Mouse (Mus musculus) midbrain, embryonic 14.5 days (tissue): ENCODE data around the gene Hyal2. TPM values are rescaled to one million over a fixed set of nuclear protein-coding genes. Genes with fewer than 3 reads are reported as not detected.
A peak's percentile ranks its signal among the peaks of the same experiment; 100 is the strongest.

Source experiments
- ATAC-seq: fragments of 200-750 bp; cut with Nextera tagmentation; 2 replicates; pipeline ENCODE4 v1.8.0; 2017; ENCODE audit warnings: moderate number of reproducible peaks, moderate library complexity; ENCODE audit not compliant: low FRiP score, low TSS enrichment
- DNase-seq: peaks from one replicate; pipeline ENCODE4 v3.0.0-alpha.2; 2015
- H3K27ac ChIP-seq: fragments of 300-500 bp; sonication (generic); replicated peaks from 2 replicates; pipeline ENCODE4 v1.5.1; 2014; ENCODE audit warnings: mild to moderate bottlenecking, low read depth, low read length, moderate library complexity
- H3K27me3 ChIP-seq: fragments of 300-500 bp; sonication (generic); 2 replicates; pipeline ENCODE4 v1.6.1; 2014; ENCODE audit warnings: low read length, control low read depth, mixed read lengths; ENCODE audit not compliant: control insufficient read depth, insufficient read depth
- H3K36me3 ChIP-seq: fragments of 300-500 bp; sonication (generic); 2 replicates; pipeline ENCODE4 v1.6.1; 2014; ENCODE audit warnings: low read length, control low read depth; ENCODE audit not compliant: control insufficient read depth, insufficient read depth
- H3K4me1 ChIP-seq: fragments of 300-500 bp; sonication (generic); 2 replicates; pipeline ENCODE4 v1.6.1; 2014; ENCODE audit warnings: mild to moderate bottlenecking, antibody characterized with exemption, low read length, control low read depth; ENCODE audit not compliant: control insufficient read depth, insufficient read depth
- H3K4me2 ChIP-seq: fragments of 300-500 bp; sonication (generic); 2 replicates; pipeline ENCODE4 v1.6.1; 2014; ENCODE audit warnings: mild to moderate bottlenecking, low read length, moderate library complexity
- H3K4me3 ChIP-seq: fragments of 300-500 bp; sonication (generic); replicated peaks from 2 replicates; pipeline ENCODE4 v1.5.1; 2014; ENCODE audit warnings: low read depth, low read length
- H3K9ac ChIP-seq: fragments of 300-500 bp; sonication (generic); replicated peaks from 2 replicates; pipeline ENCODE4 v1.6.1; 2014; ENCODE audit warnings: mild to moderate bottlenecking, low read length, moderate library complexity
- H3K9me3 ChIP-seq: fragments of 300-500 bp; sonication (generic); 2 replicates; pipeline ENCODE4 v1.6.1; 2016; ENCODE audit warnings: low read length, control low read depth, mixed read lengths; ENCODE audit not compliant: control insufficient read depth
- WGBS: fragments of 180-500 bp; shearing (Covaris S2); extraction: QIAGEN DNeasy Blood & Tissue Kit; methylation state at CpG from one replicate; pipeline ENCODE4 v1.1.7; 2014; 5-methylcytosine and 5-hydroxymethylcytosine counted together
- polyA plus RNA-seq: library from polyadenylated mRNA; unstranded; fragments of >200 nt; fragmentation: Nextera tagmentation; extraction: Ambion mirVana; gene quantifications from 2 replicates; pipeline ENCODE4 v1.2.1, GENCODE M21; 2014

Hyal2 gene
- 86.8 and 97.7 TPM in 2 replicates for polyA plus RNA-seq

- ATAC-seq (no peak), DNase-seq (peak; percentile 39)
- no peaks in the 10 kb centered on the region for H3K9me3 ChIP-seq
- H3K36me3 ChIP-seq, result peaks cover 49% of the 10 kb centered on the region
- peak within 1 kb of the TSS; percentile 80 for H3K9ac ChIP-seq
- H3K4me2 ChIP-seq, result peak within 1 kb of the TSS; percentile 83
- peak within 1 kb of the TSS; percentile 88 for H3K27ac ChIP-seq
- 6% methylated on average over 18 of the region's 18 CpGs for WGBS
- H3K4me3 ChIP-seq, result peak within 1 kb of the TSS; percentile 85
- H3K4me1 ChIP-seq, result peaks cover 40% of the 10 kb centered on the region
- H3K27me3 ChIP-seq, result no peaks in the 10 kb centered on the region
Observed at GRCm38 (mm10) chr9:107567702-107568319, at the start of gene Hyal2. TSS of gene Hyal2 (plus strand) at chr9:107567945.

- Histone ChIP-seq H3K9ac (no peak overlapping the region), H3K27ac (no peak overlapping the region), H3K4me1 (peaks cover 17% of the 10 kb centered on the region), H3K4me3 (no peak overlapping the region), H3K36me3 (peaks cover 11% of the 10 kb centered on the region), H3K9me3 (no peaks in the 10 kb centered on the region), H3K4me2 (no peak overlapping the region), H3K27me3 (peaks cover 5% of the 10 kb centered on the region; the same call in 1 of the 2 replicates)
- no peak for ATAC-seq
- 25% methylated on average over 6 of the region's 6 CpGs for WGBS
- DNase-seq, result peak; percentile 41
Observed at GRCm38 (mm10) chr9:107520331-107520730, 47.4 kb upstream of the Hyal2 start.

- Histone ChIP-seq H3K9ac (no peak overlapping the region), H3K9me3 (no peaks in the 10 kb centered on the region), H3K27ac (0 out of 2 replicates have a peak overlapping the region, but pooled peaks have one; percentile 57), H3K4me3 (no peak overlapping the region), H3K36me3 (peaks cover 11% of the 10 kb centered on the region), H3K4me1 (peaks cover 17% of the 10 kb centered on the region), H3K4me2 (no peak overlapping the region), H3K27me3 (peaks cover 13% of the 10 kb centered on the region)
- no peak for ATAC-seq
- 63% methylated on average over 5 of the region's 5 CpGs for whole genome bisulfite sequencing
- no peak for DNase-seq
Observed at GRCm38 (mm10) chr9:107521190-107521589, 46.6 kb upstream of the Hyal2 start.

GRCm38 (mm10) chr9:107521711-107522399 is 45.9 kb upstream of the Hyal2 start:
- no peak; the same call in 1 of the 2 replicates for ATAC-seq
- H3K4me3 ChIP-seq, result no peak overlapping the region
- H3K27ac ChIP-seq, result peak overlapping the region; percentile 74
- peaks cover 21% of the 10 kb centered on the region for H3K4me1 ChIP-seq
- H3K4me2 ChIP-seq, result peak overlapping the region; percentile 30
- no peaks in the 10 kb centered on the region for H3K9me3 ChIP-seq
- peaks cover 11% of the 10 kb centered on the region for H3K36me3 ChIP-seq
- WGBS, result 22% methylated on average over 25 of the region's 25 CpGs
- H3K27me3 ChIP-seq, result peaks cover 20% of the 10 kb centered on the region
- H3K9ac ChIP-seq, result peak overlapping the region; percentile 34
- DNase-seq, result peak; percentile 49

- ATAC-seq, result no peak; the same call in 1 of the 2 replicates
- peaks cover 10% of the 10 kb centered on the region for H3K36me3 ChIP-seq
Observed at GRCm38 (mm10) chr9:107522400-107522711, 45.4 kb upstream of the Hyal2 start.

GRCm38 (mm10) chr9:107526198-107527026 is 41.3 kb upstream of the Hyal2 start:
- DNase-seq (peak; percentile 67), ATAC-seq (peak; percentile 59; the same call in 1 of the 2 replicates)
- 4% methylated on average over 43 of the region's 44 CpGs for WGBS

More at GRCm38 (mm10) chr9:107522400-107522711, 45.4 kb upstream of the Hyal2 start:
- H3K9ac ChIP-seq, result peak overlapping the region; percentile 34
- peaks cover 23% of the 10 kb centered on the region for H3K27me3 ChIP-seq
- peak overlapping the region; percentile 30 for H3K4me2 ChIP-seq
- no peak overlapping the region for H3K4me3 ChIP-seq
- 41% methylated on average over 2 of the region's 2 CpGs for WGBS
- H3K4me1 ChIP-seq, result peaks cover 24% of the 10 kb centered on the region
- no peak for DNase-seq
- H3K27ac ChIP-seq, result peak overlapping the region; percentile 74
- no peaks in the 10 kb centered on the region for H3K9me3 ChIP-seq

GRCm38 (mm10) chr9:107533791-107534407 is 33.8 kb upstream of the Hyal2 start, which contains the start of gene Tmem115:
TSS of gene Tmem115 (plus strand) at chr9:107533945.
- H3K4me2 ChIP-seq, result peak within 1 kb of the TSS; percentile 98
- DNase-seq, result peak; percentile 98
- peak; percentile 97 for ATAC-seq
- H3K9ac ChIP-seq, result peak within 1 kb of the TSS; percentile 86
- peaks cover 24% of the 10 kb centered on the region for H3K36me3 ChIP-seq
- H3K27ac ChIP-seq, result peak within 1 kb of the TSS; percentile 60
- H3K4me3 ChIP-seq, result peak within 1 kb of the TSS; percentile 73
- H3K4me1 ChIP-seq, result peaks cover 25% of the 10 kb centered on the region
- WGBS, result under 1% methylated on average over 48 of the region's 48 CpGs
- no peaks in the 10 kb centered on the region for H3K9me3 ChIP-seq
- no peaks in the 10 kb centered on the region for H3K27me3 ChIP-seq

More at GRCm38 (mm10) chr9:107526198-107527026, 41.3 kb upstream of the Hyal2 start:
- peaks cover 15% of the 10 kb centered on the region for H3K4me1 ChIP-seq
- no peaks in the 10 kb centered on the region for H3K9me3 ChIP-seq
- H3K27ac ChIP-seq, result no peak overlapping the region
- peak overlapping the region; percentile 48 for H3K4me2 ChIP-seq
- peak overlapping the region; percentile 23 for H3K4me3 ChIP-seq
- H3K9ac ChIP-seq, result 0 out of 2 replicates have a peak overlapping the region, but pooled peaks have one; percentile 16
- H3K27me3 ChIP-seq, result peaks cover 23% of the 10 kb centered on the region
- 0 out of 2 replicates have a peak, but pooled peaks cover 4% of the 10 kb centered on the region for H3K36me3 ChIP-seq
